Mouse (Mus musculus): ENCODE data around the gene Slc7a10. TPM values are rescaled to one million over a fixed set of nuclear protein-coding genes. Genes with fewer than 3 reads are reported as not detected.

Slc7a10 gene
- polyA plus RNA-seq, 1 experiment from 2014 or later, result 3.6 TPM

DNA sequence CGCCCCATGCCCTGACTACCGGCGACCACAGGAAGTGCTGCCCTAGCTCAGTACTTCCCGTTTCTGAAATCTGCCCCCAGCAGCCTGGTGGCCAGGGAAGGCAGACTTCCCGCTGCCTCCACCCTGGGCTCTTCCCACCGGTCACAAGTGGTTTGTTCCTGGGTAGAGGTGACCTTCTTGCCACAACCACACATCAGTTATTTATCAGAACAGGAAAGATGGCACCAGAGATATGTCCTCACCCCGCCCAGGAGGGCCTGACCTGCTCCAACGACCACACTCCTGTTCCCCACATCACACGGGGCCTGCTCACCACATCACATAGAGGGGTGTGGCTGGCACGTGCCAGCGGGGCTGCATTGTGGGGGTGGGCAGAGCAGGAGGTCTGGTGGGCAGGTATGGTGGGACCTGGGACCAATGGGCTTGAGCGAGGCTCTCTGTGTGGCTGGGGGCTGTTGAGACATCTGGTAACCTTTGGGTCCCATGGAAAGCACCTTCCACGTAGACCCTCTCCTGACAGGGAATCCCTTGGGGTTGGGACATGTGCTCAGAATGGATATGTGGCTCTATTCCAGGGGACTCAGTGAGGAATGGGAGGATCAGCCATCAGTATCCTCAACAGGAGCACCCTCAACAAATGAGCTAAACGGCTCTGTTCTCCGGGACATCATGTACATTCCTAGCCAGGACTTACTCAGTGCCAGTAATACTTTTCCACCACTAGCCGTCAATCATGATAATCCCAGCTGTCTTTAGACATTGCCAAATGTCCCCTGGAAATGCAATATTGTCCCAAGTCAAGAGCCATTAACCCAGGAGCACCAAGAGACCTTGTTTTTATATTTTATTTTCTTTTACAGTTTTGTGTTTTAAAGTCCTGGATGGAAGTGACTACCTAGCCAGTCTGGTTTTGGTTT is 29.4 kb upstream of the Slc7a10 start:
- 81% methylated on average over 16 of the region's 16 CpGs for WGBS

DNA sequence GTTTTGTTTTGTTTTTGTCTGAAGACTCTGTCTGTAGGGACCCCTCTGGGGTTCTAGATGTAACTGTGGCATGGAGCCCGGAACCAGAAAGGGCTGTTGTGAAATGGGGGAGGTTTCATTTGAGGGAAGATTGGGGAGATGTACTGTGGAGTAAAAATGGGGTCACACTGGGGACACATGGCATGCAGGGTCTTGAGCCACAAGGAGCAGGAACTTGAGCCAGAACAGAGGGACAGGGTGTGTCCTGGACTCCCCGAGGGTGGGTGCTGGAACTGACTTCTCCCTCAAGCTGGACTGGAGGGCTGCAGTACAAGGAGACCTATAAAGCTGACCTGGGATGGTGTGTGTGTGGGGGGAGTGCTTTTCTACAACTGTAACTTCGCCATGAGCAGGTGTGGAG is 28.7 kb upstream of the Slc7a10 start:
- H3K36me3 ChIP-seq, result no peaks in the 10 kb centered on the region
- no peak overlapping the region for H3K9ac ChIP-seq (replicated peaks)
- H3K4me2 ChIP-seq (replicated peaks), result no peak overlapping the region
- no peak overlapping the region for H3K4me3 ChIP-seq (replicated peaks)
- no peak for ATAC-seq
- H3K27ac ChIP-seq, result no peak overlapping the region
- no peaks in the 10 kb centered on the region for H3K27me3 ChIP-seq
- no peaks in the 10 kb centered on the region for H3K9me3 ChIP-seq
- H3K4me1 ChIP-seq (replicated peaks), result no peaks in the 10 kb centered on the region
- WGBS, result 75% methylated on average over 3 of the region's 3 CpGs

More for the DNA sequence above, 29.4 kb upstream of the Slc7a10 start:
- H3K9ac ChIP-seq (replicated peaks), result no peak overlapping the region
- ATAC-seq, result no peak
- no peak overlapping the region for H3K27ac ChIP-seq
- H3K4me3 ChIP-seq (replicated peaks), result no peak overlapping the region
- H3K4me1 ChIP-seq (replicated peaks), result no peaks in the 10 kb centered on the region
- H3K36me3 ChIP-seq, result no peaks in the 10 kb centered on the region
- no peak overlapping the region for H3K4me2 ChIP-seq (replicated peaks)
- H3K27me3 ChIP-seq, result no peaks in the 10 kb centered on the region
- no peaks in the 10 kb centered on the region for H3K9me3 ChIP-seq

DNA sequence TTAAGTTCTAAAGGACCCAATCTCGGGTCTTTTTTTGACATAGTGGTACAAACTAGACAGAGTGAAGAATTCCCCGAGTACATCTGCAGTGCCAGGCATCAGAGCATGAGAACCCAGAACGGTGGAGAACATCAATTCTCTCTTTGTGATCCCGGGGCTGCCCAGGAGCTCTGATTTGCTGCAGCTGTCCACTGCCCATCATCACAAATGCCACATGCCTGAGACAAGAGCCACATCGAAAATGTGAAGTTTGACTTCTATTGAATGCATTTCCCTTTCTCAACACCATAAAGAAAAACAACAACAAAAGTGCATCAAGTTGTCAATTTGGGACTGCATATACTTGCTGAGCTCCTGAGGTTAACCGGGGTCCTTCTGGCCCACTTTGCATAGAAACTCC is 23.7 kb upstream of the Slc7a10 start:
- no peak overlapping the region for H3K4me2 ChIP-seq (replicated peaks)
- H3K9me3 ChIP-seq, result no peaks in the 10 kb centered on the region
- H3K4me1 ChIP-seq (replicated peaks), result no peaks in the 10 kb centered on the region
- WGBS, result 85% methylated on average over 6 of the region's 6 CpGs
- no peaks in the 10 kb centered on the region for H3K36me3 ChIP-seq
- H3K4me3 ChIP-seq (replicated peaks), result no peak overlapping the region
- no peak overlapping the region for H3K9ac ChIP-seq (replicated peaks)
- no peaks in the 10 kb centered on the region for H3K27me3 ChIP-seq
- no peak overlapping the region for H3K27ac ChIP-seq
- no peak for ATAC-seq

DNA sequence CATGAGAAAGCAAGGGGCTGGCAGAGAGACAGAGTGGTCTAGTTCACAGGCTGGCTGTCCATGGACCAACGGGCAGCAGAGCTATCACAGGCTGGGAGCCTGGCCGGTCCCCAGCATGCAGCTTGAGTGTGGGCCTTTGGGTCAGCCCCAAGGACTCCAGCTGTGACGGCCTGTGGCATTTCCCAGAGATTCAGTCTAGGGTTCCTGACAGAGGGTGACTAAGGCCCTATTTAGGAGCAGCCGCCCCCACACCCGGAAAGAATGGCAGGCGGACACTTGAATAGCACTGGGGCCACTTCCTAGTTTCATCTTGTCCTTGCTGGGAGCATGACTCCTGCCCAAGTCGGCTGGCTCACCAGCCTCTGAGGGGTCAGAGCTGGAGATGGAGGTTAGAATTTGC is 22.6 kb upstream of the Slc7a10 start:
- H3K9ac ChIP-seq (replicated peaks), result no peak overlapping the region
- no peak overlapping the region for H3K4me2 ChIP-seq (replicated peaks)
- no peaks in the 10 kb centered on the region for H3K9me3 ChIP-seq
- H3K27me3 ChIP-seq, result no peaks in the 10 kb centered on the region
- H3K4me1 ChIP-seq (replicated peaks), result no peaks in the 10 kb centered on the region
- ATAC-seq, result no peak
- H3K27ac ChIP-seq, result no peak overlapping the region
- WGBS, result 76% methylated on average over 7 of the region's 7 CpGs
- no peaks in the 10 kb centered on the region for H3K36me3 ChIP-seq
- H3K4me3 ChIP-seq (replicated peaks), result no peak overlapping the region

DNA sequence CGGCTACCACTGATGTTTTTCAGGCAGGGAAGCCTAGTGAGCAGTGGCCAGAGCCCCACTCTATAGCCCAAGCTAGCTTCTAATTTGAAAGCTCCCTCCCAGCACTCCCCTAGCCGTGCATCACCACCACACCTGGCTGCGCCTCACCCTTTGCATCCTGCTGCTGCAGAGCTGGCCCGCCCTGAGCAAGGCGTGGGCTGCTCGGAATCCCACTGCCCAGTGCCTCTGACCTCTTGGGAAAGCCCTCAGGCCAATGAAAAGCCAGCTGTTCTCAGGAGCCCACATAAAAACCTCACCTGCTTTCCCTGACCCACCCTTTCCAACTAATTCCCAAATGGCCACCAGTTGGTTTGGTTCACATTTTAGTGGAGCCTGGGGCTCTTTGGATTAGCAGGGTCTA is 22.1 kb upstream of the Slc7a10 start:
- H3K9me3 ChIP-seq, result no peaks in the 10 kb centered on the region
- ATAC-seq, result no peak

DNA sequence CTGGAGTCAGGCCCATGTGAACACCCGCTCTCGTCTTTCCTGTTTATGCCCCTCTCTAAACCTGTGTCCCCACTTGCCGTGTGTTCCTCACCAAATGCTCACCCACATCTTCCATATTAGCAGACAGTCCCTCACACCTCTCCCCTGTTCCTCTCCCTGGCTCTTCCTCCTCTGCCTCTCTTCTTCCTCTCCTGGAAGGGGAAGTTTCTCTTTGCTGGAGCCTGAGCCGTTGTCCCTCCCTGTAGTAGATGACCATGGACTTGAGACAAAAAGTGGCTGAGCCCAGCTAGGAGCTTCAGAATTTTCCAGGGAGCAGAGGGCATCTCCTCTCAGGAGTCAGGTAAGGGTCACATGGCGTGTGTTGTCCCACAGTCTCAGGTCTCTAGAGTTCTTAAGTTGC is 19.2 kb upstream of the Slc7a10 start:
- Histone ChIP-seq H3K27me3 (peaks cover 10% of the 10 kb centered on the region; the same call in 1 of the 2 replicates), H3K9me3 (no peaks in the 10 kb centered on the region), H3K4me1 (replicated peaks) (0 out of 2 replicates have a peak, but pooled peaks cover 3% of the 10 kb centered on the region), H3K4me3 (replicated peaks) (no peak overlapping the region), H3K4me2 (replicated peaks) (no peak overlapping the region), H3K36me3 (no peaks in the 10 kb centered on the region), H3K9ac (replicated peaks) (no peak overlapping the region), H3K27ac (no peak overlapping the region)
- ATAC-seq, result no peak
- 86% methylated on average over 5 of the region's 5 CpGs for WGBS

More for the DNA sequence above, 22.1 kb upstream of the Slc7a10 start:
- H3K36me3 ChIP-seq, result no peaks in the 10 kb centered on the region
- H3K4me1 ChIP-seq (replicated peaks), result no peaks in the 10 kb centered on the region
- 81% methylated on average over 6 of the region's 6 CpGs for WGBS
- no peak overlapping the region for H3K27ac ChIP-seq
- no peak overlapping the region for H3K4me3 ChIP-seq (replicated peaks)
- H3K4me2 ChIP-seq (replicated peaks), result no peak overlapping the region
- H3K9ac ChIP-seq (replicated peaks), result no peak overlapping the region
- H3K27me3 ChIP-seq, result no peaks in the 10 kb centered on the region

DNA sequence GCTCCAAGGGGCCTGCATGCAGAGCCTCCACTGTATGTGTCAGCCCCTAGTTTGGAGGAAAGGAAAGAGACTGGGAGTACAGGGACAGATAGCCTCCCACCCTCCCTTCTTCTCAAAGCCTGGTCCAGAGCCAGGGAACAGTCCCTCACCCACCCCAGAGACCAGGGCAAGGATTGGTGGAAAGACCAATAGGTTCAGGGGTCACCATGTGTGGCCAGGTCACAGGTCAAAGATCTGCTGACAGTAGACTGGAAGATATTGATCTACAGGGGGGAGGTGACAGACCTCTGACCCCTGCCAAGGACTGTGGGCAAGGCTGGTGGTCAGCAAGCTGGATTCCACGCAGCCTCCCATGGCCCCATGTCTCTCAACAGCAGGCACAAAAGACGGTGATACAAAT is 18.3 kb upstream of the Slc7a10 start:
- ATAC-seq, result no peak
- no peak overlapping the region for H3K4me2 ChIP-seq (replicated peaks)
- H3K4me1 ChIP-seq (replicated peaks), result peaks cover 6% of the 10 kb centered on the region
- H3K4me3 ChIP-seq (replicated peaks), result no peak overlapping the region
- no peaks in the 10 kb centered on the region for H3K9me3 ChIP-seq
- no peaks in the 10 kb centered on the region for H3K36me3 ChIP-seq
- WGBS, result 51% methylated on average over 2 of the region's 2 CpGs
- H3K9ac ChIP-seq (replicated peaks), result no peak overlapping the region
- H3K27ac ChIP-seq, result no peak overlapping the region
- H3K27me3 ChIP-seq, result peaks cover 18% of the 10 kb centered on the region

DNA sequence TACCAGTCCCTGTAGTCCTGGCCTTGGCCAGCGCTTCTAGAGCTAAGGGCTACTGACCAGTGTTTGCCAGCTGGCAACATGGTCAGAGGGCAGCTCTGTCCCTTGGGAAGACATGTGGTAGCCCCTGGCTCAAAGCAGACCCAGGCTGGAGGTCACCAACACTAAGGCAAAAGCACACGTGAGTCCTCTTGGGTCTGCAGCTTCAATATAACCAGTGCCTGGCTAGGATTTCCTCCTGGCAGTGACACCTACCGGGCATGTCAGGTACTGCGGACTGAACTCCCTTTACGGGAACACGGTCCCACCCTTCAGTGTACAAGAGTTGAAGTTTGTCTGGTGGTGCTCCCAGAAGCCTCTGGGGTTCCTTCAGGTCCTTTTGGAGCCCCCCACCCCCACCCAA is 16.8 kb upstream of the Slc7a10 start:
- Histone ChIP-seq H3K36me3 (no peaks in the 10 kb centered on the region), H3K27me3 (peaks cover 30% of the 10 kb centered on the region), H3K9ac (replicated peaks) (no peak overlapping the region), H3K9me3 (no peaks in the 10 kb centered on the region), H3K4me2 (replicated peaks) (no peak overlapping the region), H3K4me1 (replicated peaks) (peaks cover 6% of the 10 kb centered on the region), H3K4me3 (replicated peaks) (no peak overlapping the region), H3K27ac (no peak overlapping the region)
- ATAC-seq, result peak; percentile 19; the same call in 1 of the 2 replicates
- WGBS, result 15% methylated on average over 6 of the region's 6 CpGs

DNA sequence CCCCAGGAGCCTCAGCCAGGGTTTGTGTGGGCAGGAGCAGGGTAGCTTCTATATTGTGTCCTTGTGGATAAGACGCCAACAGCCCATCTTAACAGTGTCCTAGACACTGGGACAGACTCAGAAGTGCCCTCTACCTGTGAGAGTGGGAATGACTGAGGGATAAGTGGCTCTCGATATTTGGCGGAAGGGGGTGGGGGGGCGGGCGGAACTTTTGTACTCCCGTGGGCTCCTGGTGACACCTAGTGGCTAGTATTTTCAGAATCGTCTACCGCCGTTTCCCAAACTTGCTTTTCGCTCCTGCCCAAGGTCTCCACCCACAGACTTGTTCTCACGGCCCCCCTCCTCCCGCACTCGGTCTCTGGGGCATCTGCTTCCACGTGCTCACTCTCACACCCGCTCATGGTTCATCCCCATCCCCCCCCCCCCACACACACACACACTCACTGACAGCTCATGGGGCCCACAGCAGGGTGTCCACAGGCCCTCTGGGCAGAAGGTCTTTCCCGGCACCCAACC is 14.3 kb upstream of the Slc7a10 start:
- WGBS, result 3% methylated on average over 15 of the region's 16 CpGs
- Histone ChIP-seq H3K4me2 (replicated peaks) (peak overlapping the region; percentile 33), H3K4me1 (replicated peaks) (peaks cover 6% of the 10 kb centered on the region), H3K27me3 (peaks cover 30% of the 10 kb centered on the region), H3K4me3 (replicated peaks) (no peak overlapping the region), H3K9ac (replicated peaks) (no peak overlapping the region), H3K27ac (no peak overlapping the region), H3K36me3 (no peaks in the 10 kb centered on the region), H3K9me3 (no peaks in the 10 kb centered on the region)
- peak; percentile 90 for ATAC-seq

DNA sequence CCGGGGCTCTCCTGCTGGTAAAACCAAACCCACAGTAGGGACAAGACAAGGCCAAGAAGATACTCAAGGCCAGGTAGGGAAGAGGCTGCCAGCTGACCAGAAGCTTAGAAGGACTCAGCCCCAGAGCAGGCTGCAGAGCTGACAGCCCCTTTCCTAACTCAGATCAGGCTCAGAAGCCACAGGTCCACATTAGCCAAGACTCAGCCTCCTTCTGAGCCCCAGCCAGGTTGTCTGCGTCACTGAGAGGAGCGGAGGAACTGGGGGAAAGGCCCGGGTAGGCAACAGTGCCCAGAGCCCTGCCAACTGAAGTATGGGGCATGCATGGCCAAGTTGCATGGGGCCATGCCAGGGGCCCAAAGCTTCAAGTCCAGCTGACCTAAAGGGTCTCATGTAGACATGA is 13.7 kb upstream of the Slc7a10 start:
- Histone ChIP-seq H3K4me1 (replicated peaks) (peaks cover 6% of the 10 kb centered on the region), H3K9ac (replicated peaks) (no peak overlapping the region), H3K4me3 (replicated peaks) (no peak overlapping the region), H3K9me3 (no peaks in the 10 kb centered on the region), H3K36me3 (no peaks in the 10 kb centered on the region), H3K27ac (no peak overlapping the region), H3K4me2 (replicated peaks) (peak overlapping the region; percentile 33; the same call in 1 of the 2 replicates), H3K27me3 (peaks cover 30% of the 10 kb centered on the region)
- WGBS, result 80% methylated on average over 4 of the region's 4 CpGs
- ATAC-seq, result no peak

DNA sequence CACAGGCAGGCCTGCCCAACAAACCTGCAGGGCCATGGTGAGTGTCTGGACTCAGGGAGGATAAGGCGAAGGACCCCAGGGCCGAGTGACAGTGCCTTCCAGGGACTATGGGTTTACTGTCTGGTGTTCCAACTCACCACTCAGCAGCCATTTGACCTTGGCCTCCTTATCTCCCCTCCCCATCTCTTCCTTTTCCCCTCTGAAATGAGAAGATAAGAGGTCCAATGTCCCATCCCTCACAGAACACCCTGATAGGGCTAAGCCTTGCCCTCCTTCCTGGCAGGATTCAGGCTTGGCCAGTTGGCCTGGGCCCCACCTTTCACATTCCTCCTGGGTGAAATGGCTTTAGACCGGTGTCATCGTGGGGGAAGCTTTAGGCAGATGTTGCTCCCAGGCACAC is 10.7 kb upstream of the Slc7a10 start:
- Histone ChIP-seq H3K4me1 (replicated peaks) (peaks cover 6% of the 10 kb centered on the region), H3K9me3 (no peaks in the 10 kb centered on the region), H3K4me3 (replicated peaks) (no peak overlapping the region), H3K27me3 (peaks cover 23% of the 10 kb centered on the region), H3K27ac (no peak overlapping the region), H3K36me3 (no peaks in the 10 kb centered on the region), H3K9ac (replicated peaks) (no peak overlapping the region), H3K4me2 (replicated peaks) (no peak overlapping the region)
- no peak for ATAC-seq
- WGBS, result 83% methylated on average over 4 of the region's 4 CpGs

DNA sequence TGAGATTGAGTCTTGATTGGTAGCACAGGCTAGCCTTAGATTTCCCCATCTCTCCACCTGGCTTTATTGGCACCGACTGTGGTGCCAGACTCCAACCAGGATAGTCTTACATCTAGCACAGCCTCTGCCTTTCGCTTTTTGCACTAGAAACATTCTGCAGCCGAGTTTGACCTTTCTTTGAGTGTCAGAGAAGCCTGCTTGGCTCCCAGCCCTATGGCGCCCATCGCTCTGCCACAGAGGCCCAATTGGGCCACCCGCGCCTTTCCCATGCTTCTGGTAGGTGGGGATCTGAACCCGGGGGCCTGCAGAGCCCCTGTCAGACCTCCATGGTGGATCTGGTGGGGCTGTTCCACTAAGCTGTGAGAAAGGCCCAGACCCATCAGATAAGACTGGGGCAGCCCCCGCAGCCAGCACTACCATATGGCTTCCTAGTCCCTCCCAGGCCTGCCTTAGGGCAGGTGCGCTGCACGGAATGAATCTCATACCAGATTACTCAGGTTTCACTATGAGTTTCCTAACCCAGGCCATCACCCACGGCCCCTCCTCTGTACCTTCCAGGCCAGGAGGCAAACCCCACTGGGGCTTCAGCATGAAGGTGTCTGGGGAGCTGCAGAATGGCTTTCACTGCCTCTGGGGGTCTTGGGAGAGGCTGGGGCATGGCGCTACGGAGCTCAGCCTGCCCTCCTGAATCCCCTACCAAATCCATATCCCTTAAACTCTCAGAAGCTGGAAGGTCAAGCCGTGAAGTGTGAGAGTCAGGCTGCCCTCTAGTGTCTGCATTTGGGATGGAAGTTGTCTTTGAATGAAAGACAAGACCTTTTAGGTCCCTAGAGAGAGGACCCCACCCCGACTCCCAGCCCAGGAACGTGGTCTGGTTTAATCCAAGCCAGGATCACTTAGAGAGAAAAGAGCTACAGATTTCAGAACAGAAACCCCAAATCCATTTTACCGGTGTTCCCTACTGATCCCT is 9.5 kb upstream of the Slc7a10 start:
- no peak overlapping the region for H3K9ac ChIP-seq (replicated peaks)
- H3K4me2 ChIP-seq (replicated peaks), result no peak overlapping the region
- no peak overlapping the region for H3K4me3 ChIP-seq (replicated peaks)
- ATAC-seq, result peak; percentile 26; the same call in 1 of the 2 replicates
- H3K9me3 ChIP-seq, result no peaks in the 10 kb centered on the region
- H3K27me3 ChIP-seq, result peaks cover 20% of the 10 kb centered on the region
- no peaks in the 10 kb centered on the region for H3K36me3 ChIP-seq
- WGBS, result 53% methylated on average over 18 of the region's 18 CpGs
- no peak overlapping the region for H3K27ac ChIP-seq
- H3K4me1 ChIP-seq (replicated peaks), result peaks cover 3% of the 10 kb centered on the region
